In genomic region chr12:112987877-112988276, GRCm38 (mm10) we compare ENCODE assay signal across 8 mouse cellular contexts. TPM values are rescaled to one million over a fixed set of nuclear protein-coding genes. Genes with fewer than 3 reads are reported as not detected.
DNase-seq lines count a peak whose midpoint lies in the region; ATAC-seq and TF ChIP-seq lines count a peak whose summit lies in the region.

No protein-coding gene starts in this region.

- H3K4me3 ChIP-seq in intestine, postnatal 0 days (ENCODE audit: low read depth, low read length), result no peak overlapping the region
- no peak overlapping the region for H3K4me3 ChIP-seq in intestine, embryonic 16.5 days (ENCODE audit: low read length)
- H3K4me3 ChIP-seq in lung, postnatal 0 days (ENCODE audit: low read depth, low read length), result no peak overlapping the region
- H3K4me3 ChIP-seq in forebrain, embryonic 11.5 days (ENCODE audit: low read depth, low read length), result no peak overlapping the region

- TF ChIP-seq CTCF in intestine, postnatal 0 days (IDR thresholded peaks at IDR 0.05; ENCODE audit: low read depth), result peak; percentile 69
- peak; percentile 68 for TF ChIP-seq CTCF in lung, postnatal 0 days (IDR thresholded peaks at IDR 0.05)

- peak; percentile 42 for DNase-seq in CD4-positive helper T cell, adult 2 months (ENCODE audit: low read depth, low spot score)
- DNase-seq in R1 (ENCODE audit: low read depth, low spot score), result peak; percentile 43
- DNase-seq in lung, postnatal 0 days (ENCODE audit: low spot score), result no peak
- DNase-seq in frontal cortex, adult 2 months (ENCODE audit: extremely low spot score in 1 of 2, low spot score in 1 of 2), result no peak
- no peak for DNase-seq in forebrain, embryonic 11.5 days (ENCODE audit: low spot score)
- no peak for DNase-seq in right cerebral cortex, postnatal 14 days

- no peak for TF ChIP-seq EP300 in lung, postnatal 0 days (IDR thresholded peaks at IDR 0.05)

- peaks cover 48% of the 10 kb centered on the region for H3K36me3 ChIP-seq in intestine, postnatal 0 days (ENCODE audit: control insufficient read depth, insufficient read depth)
- peaks cover 6% of the 10 kb centered on the region for H3K36me3 ChIP-seq in intestine, embryonic 16.5 days (ENCODE audit: control insufficient read depth, insufficient read depth, low read length)
- H3K36me3 ChIP-seq in lung, postnatal 0 days (ENCODE audit: insufficient read depth, low read length), result peaks cover 27% of the 10 kb centered on the region
- H3K36me3 ChIP-seq in forebrain, embryonic 11.5 days (ENCODE audit: control insufficient read depth, insufficient read depth, low read length), result peaks cover 3% of the 10 kb centered on the region; the same call in 1 of the 2 replicates

- no peaks in the 10 kb centered on the region for H3K9me3 ChIP-seq in intestine, postnatal 0 days (ENCODE audit: control insufficient read depth)
- no peaks in the 10 kb centered on the region for H3K9me3 ChIP-seq in intestine, embryonic 16.5 days (ENCODE audit: control insufficient read depth, low read length)
- no peaks in the 10 kb centered on the region for H3K9me3 ChIP-seq in lung, postnatal 0 days (ENCODE audit: low read length)
- no peaks in the 10 kb centered on the region for H3K9me3 ChIP-seq in forebrain, embryonic 11.5 days (ENCODE audit: control insufficient read depth, low read length)

- H3K4me1 ChIP-seq in intestine, postnatal 0 days (replicated peaks; ENCODE audit: control insufficient read depth, insufficient read depth, low read length), result no peaks in the 10 kb centered on the region
- H3K4me1 ChIP-seq in intestine, embryonic 16.5 days (ENCODE audit: control insufficient read depth, insufficient read depth, low read length), result no peaks in the 10 kb centered on the region
- H3K4me1 ChIP-seq in lung, postnatal 0 days (ENCODE audit: insufficient read depth, low read depth, low read length), result no peaks in the 10 kb centered on the region
- no peaks in the 10 kb centered on the region for H3K4me1 ChIP-seq in forebrain, embryonic 11.5 days (replicated peaks; ENCODE audit: control insufficient read depth, insufficient read depth, low read length)

- ATAC-seq in intestine, postnatal 0 days, result no peak
- ATAC-seq in intestine, embryonic 16.5 days, result no peak
- ATAC-seq in lung, postnatal 0 days, result no peak
- ATAC-seq in forebrain, embryonic 11.5 days (replicated peaks; ENCODE audit: low FRiP score), result no peak

- H3K27ac ChIP-seq in intestine, postnatal 0 days (ENCODE audit: low read depth, low read length), result no peak overlapping the region
- no peak overlapping the region for H3K27ac ChIP-seq in intestine, embryonic 16.5 days (ENCODE audit: low read length)
- H3K27ac ChIP-seq in lung, postnatal 0 days (ENCODE audit: low read length), result no peak overlapping the region
- no peak overlapping the region for H3K27ac ChIP-seq in forebrain, embryonic 11.5 days (ENCODE audit: low read depth, low read length)

- WGBS in intestine, postnatal 0 days, result 71% methylated on average over 6 of the region's 6 CpGs
- 70% methylated on average over 6 of the region's 6 CpGs for WGBS in intestine, embryonic 16.5 days
- 71% methylated on average over 6 of the region's 6 CpGs for WGBS in lung, postnatal 0 days
- WGBS in forebrain, embryonic 11.5 days, result 71% methylated on average over 6 of the region's 6 CpGs

- no peak overlapping the region for H3K9ac ChIP-seq in intestine, postnatal 0 days (ENCODE audit: low read depth, low read length)
- no peak overlapping the region for H3K9ac ChIP-seq in intestine, embryonic 16.5 days (ENCODE audit: low read depth, low read length)
- no peak overlapping the region for H3K9ac ChIP-seq in lung, postnatal 0 days (replicated peaks; ENCODE audit: low read depth)
- no peak overlapping the region for H3K9ac ChIP-seq in forebrain, embryonic 11.5 days (ENCODE audit: low read length)

- no peaks in the 10 kb centered on the region for H3K27me3 ChIP-seq in intestine, postnatal 0 days (replicated peaks; ENCODE audit: control insufficient read depth, insufficient read depth, low read length)
- no peaks in the 10 kb centered on the region for H3K27me3 ChIP-seq in intestine, embryonic 16.5 days (replicated peaks; ENCODE audit: control insufficient read depth, insufficient read depth, low read length)
- H3K27me3 ChIP-seq in lung, postnatal 0 days (replicated peaks; ENCODE audit: insufficient read depth, low read length), result no peaks in the 10 kb centered on the region
- H3K27me3 ChIP-seq in forebrain, embryonic 11.5 days (ENCODE audit: control insufficient read depth, insufficient read depth, low read length), result no peaks in the 10 kb centered on the region

- H3K4me2 ChIP-seq in intestine, postnatal 0 days (replicated peaks; ENCODE audit: low read depth), result no peak overlapping the region
- no peak overlapping the region for H3K4me2 ChIP-seq in intestine, embryonic 16.5 days (ENCODE audit: low read depth, low read length)
- H3K4me2 ChIP-seq in lung, postnatal 0 days (replicated peaks; ENCODE audit: low read depth, low read length), result no peak overlapping the region
- H3K4me2 ChIP-seq in forebrain, embryonic 11.5 days (ENCODE audit: low read depth, low read length, severe bottlenecking), result no peak overlapping the region

RNA-seq across cellular contexts. Expression of gene Btbd6, which starts 11.6 kb away (rescaled TPM):
- 13.1 and 13.3 TPM in 2 replicates for polyA plus RNA-seq in intestine, postnatal 0 days (2015; fragmentation: Nextera tagmentation; extraction: Ambion mirVana)
- 20.2 and 20.9 TPM in 2 replicates for polyA plus RNA-seq in intestine, embryonic 16.5 days (2015; fragmentation: Nextera tagmentation; extraction: Ambion mirVana)
- polyA plus RNA-seq in lung, postnatal 0 days (2015; fragmentation: Nextera tagmentation; extraction: Ambion mirVana), result 20.2 and 23.4 TPM in 2 replicates
- polyA plus RNA-seq in frontal cortex, adult 2 months (2012; rRNA removed), result 70.7 and 75.5 TPM in 2 replicates
- 26.7 and 27.8 TPM in 2 replicates for polyA plus RNA-seq in forebrain, embryonic 11.5 days (2014; fragmentation: Nextera tagmentation; extraction: Ambion mirVana)

RNA-seq across cellular contexts. Expression of gene Brf1, which starts 12.6 kb away (rescaled TPM):
- polyA plus RNA-seq in intestine, postnatal 0 days (2015; fragmentation: Nextera tagmentation; extraction: Ambion mirVana), result 17.9 and 21.3 TPM in 2 replicates
- 36.5 and 41.6 TPM in 2 replicates for polyA plus RNA-seq in intestine, embryonic 16.5 days (2015; fragmentation: Nextera tagmentation; extraction: Ambion mirVana)
- polyA plus RNA-seq in lung, postnatal 0 days (2015; fragmentation: Nextera tagmentation; extraction: Ambion mirVana), result 38.8 and 44.9 TPM in 2 replicates
- 46.5 and 51.5 TPM in 2 replicates for polyA plus RNA-seq in frontal cortex, adult 2 months (2012; rRNA removed)
- 67.3 and 70.8 TPM in 2 replicates for polyA plus RNA-seq in forebrain, embryonic 11.5 days (2014; fragmentation: Nextera tagmentation; extraction: Ambion mirVana)

RNA-seq across cellular contexts. Expression of gene Pacs2, which starts 26.4 kb away (rescaled TPM):
- polyA plus RNA-seq in intestine, postnatal 0 days (2015; fragmentation: Nextera tagmentation; extraction: Ambion mirVana), result 5.1 and 5.2 TPM in 2 replicates
- 7.3 and 9.8 TPM in 2 replicates for polyA plus RNA-seq in intestine, embryonic 16.5 days (2015; fragmentation: Nextera tagmentation; extraction: Ambion mirVana)
- polyA plus RNA-seq in lung, postnatal 0 days (2015; fragmentation: Nextera tagmentation; extraction: Ambion mirVana), result 6.8 and 9.5 TPM in 2 replicates
- 70.3 and 72.3 TPM in 2 replicates for polyA plus RNA-seq in frontal cortex, adult 2 months (2012; rRNA removed)
- polyA plus RNA-seq in forebrain, embryonic 11.5 days (2014; fragmentation: Nextera tagmentation; extraction: Ambion mirVana), result 24.7 and 25.6 TPM in 2 replicates

RNA-seq across cellular contexts. Expression of gene Nudt14, which starts 46.0 kb away (rescaled TPM):
- polyA plus RNA-seq in intestine, postnatal 0 days (2015; fragmentation: Nextera tagmentation; extraction: Ambion mirVana), result 90.6 and 92.1 TPM in 2 replicates
- 100 and 102 TPM in 2 replicates for polyA plus RNA-seq in intestine, embryonic 16.5 days (2015; fragmentation: Nextera tagmentation; extraction: Ambion mirVana)
- polyA plus RNA-seq in lung, postnatal 0 days (2015; fragmentation: Nextera tagmentation; extraction: Ambion mirVana), result 101 TPM in 2 replicates
- 19.0 and 22.4 TPM in 2 replicates for polyA plus RNA-seq in frontal cortex, adult 2 months (2012; rRNA removed)
- 57.6 and 59.2 TPM in 2 replicates for polyA plus RNA-seq in forebrain, embryonic 11.5 days (2014; fragmentation: Nextera tagmentation; extraction: Ambion mirVana)

RNA-seq across cellular contexts. Expression of gene Jag2, which starts 58.3 kb away (rescaled TPM):
- polyA plus RNA-seq in intestine, postnatal 0 days (2015; fragmentation: Nextera tagmentation; extraction: Ambion mirVana), result 1.4 and 1.6 TPM in 2 replicates
- polyA plus RNA-seq in intestine, embryonic 16.5 days (2015; fragmentation: Nextera tagmentation; extraction: Ambion mirVana), result 2.2 and 2.4 TPM in 2 replicates
- 6.0 and 7.7 TPM in 2 replicates for polyA plus RNA-seq in lung, postnatal 0 days (2015; fragmentation: Nextera tagmentation; extraction: Ambion mirVana)
- 43.0 and 48.3 TPM in 2 replicates for polyA plus RNA-seq in frontal cortex, adult 2 months (2012; rRNA removed)
- polyA plus RNA-seq in forebrain, embryonic 11.5 days (2014; fragmentation: Nextera tagmentation; extraction: Ambion mirVana), result 3.2 and 4.3 TPM in 2 replicates

Comparison
In these comparisons a context has a peak if more than half of its experiments do, and no peak if none do; other contexts are left out.
1. DNase-seq: peak in CD4-positive helper T cell, adult 2 months (single experiment) and R1 (single experiment); none in lung, postnatal 0 days (single experiment), frontal cortex, adult 2 months (0 of 2), forebrain, embryonic 11.5 days (single experiment) and right cerebral cortex, postnatal 14 days (single experiment).